Mouse (Mus musculus) cortical plate, adult 2 months (tissue): ENCODE results near the gene Grid2.

Source experiments
- CTCF ChIP-seq: fragments of 200-500 bp; IDR thresholded peaks from 2 replicates; pipeline ENCODE4 v1.5.1; 2011; ENCODE audit warnings: mild to moderate bottlenecking, control low read depth, low read length; ENCODE audit not compliant: insufficient read depth; ENCODE audit errors: extremely low read depth
- POLR2A ChIP-seq: fragments of 200-500 bp; IDR thresholded peaks from 2 replicates; pipeline ENCODE4 v1.6.1; 2011; ENCODE audit warnings: mild to moderate bottlenecking, low read length, control low read depth; ENCODE audit not compliant: insufficient read depth; ENCODE audit errors: extremely low read depth

DNA sequence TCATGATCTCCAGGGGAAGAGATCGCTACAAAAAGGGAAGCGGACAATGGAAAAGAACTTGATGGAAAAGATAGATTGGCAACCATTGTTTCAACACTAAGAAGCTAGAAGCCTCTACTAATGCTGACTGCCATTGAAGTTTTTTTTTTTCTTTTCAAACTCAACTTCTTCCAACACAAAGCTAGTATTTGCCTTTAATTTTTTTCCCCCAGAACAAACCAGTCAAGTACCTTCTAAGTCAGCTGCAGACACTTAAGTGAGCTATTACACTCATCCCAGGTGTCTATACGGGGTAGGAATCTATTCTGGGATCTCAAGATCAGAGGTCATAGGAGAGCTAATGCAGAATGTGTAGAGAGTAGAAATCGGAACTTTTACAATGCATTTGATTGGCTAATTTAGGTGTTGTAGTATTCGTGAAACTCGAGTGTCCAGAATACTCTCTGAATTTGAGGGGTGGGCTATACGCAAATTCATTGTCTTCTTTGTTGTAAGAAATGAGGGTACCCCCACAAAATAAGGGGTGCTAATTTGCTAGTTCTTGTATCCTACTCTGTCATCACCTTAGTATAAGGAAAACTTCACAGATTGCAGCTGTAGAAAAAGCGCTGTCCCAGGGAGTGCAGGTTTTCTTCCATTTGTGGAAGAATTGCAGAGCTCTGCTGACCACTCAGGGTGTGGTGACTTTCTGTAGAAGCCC is 1476.1 kb downstream of the Grid2 start:
- TF ChIP-seq POLR2A = no peak
- no peak for TF ChIP-seq CTCF
